In the genomic region with DNA sequence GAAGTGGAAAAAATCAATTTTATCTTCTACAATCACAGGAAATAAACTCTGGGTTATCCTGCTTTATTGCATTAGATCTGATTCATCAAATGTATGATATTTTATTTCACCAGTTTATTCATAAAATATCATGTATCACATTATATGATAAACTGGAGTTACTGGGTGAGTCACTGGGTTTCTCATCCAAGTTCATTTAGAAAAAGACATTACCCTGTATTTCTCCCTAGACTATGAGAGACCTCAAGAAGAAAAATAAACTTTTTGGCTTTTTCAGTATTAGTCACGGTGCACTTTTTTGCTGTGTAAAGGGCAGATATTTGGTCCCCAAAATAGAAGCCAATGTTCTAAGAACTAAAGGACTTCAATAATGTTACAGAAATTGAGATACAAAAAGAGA, we compare ENCODE assay signal across 26 mouse cellular contexts.
"Had no signal": no experiment of that assay in that cellular context is flagged by ENCODE, and none has a peak within 500 bp of the region (broad histone marks: within the 10 kb centered on the region; RNA-seq: fewer than 3 reads in every experiment).

No protein-coding gene starts in this region.

- H3K4me3 ChIP-seq: gastrocnemius, adult 2 months; heart, adult 2 months; heart, embryonic 10.5 days; heart, embryonic 12.5 days; hindbrain, embryonic 10.5 days; hindbrain, embryonic 12.5 days; intestine, embryonic 15.5 days; limb, embryonic 12.5 days; liver, embryonic 13.5 days; liver, embryonic 15.5 days had no signal

- H3K27ac ChIP-seq: gastrocnemius, adult 2 months; heart, adult 2 months; heart, embryonic 10.5 days; hindbrain, embryonic 10.5 days; hindbrain, embryonic 12.5 days; hindbrain, embryonic 14.5 days; intestine, embryonic 15.5 days; limb, embryonic 12.5 days; liver, embryonic 13.5 days; liver, embryonic 15.5 days had no signal

- H3K36me3 ChIP-seq: heart, embryonic 10.5 days; heart, embryonic 12.5 days; hindbrain, embryonic 10.5 days; hindbrain, embryonic 12.5 days; intestine, embryonic 15.5 days; limb, embryonic 12.5 days; liver, embryonic 13.5 days; liver, embryonic 15.5 days had no signal

- H3K9ac ChIP-seq: heart, embryonic 12.5 days; hindbrain, embryonic 12.5 days; hindbrain, embryonic 14.5 days; intestine, embryonic 15.5 days; limb, embryonic 12.5 days; liver, embryonic 13.5 days; liver, embryonic 15.5 days; liver, postnatal 0 days had no signal

- DNase-seq: gastrocnemius, adult 2 months; gastrocnemius, postnatal 10 days; gastrocnemius, postnatal 25 days; heart, adult 11 months; heart, adult 2 months; heart, postnatal 10 days; heart, postnatal 4 days; kidney, adult 18-20 months; kidney, adult 8-10 months; kidney, postnatal 10 days; kidney, postnatal 36 days; layer of hippocampus, adult 9-11 months; layer of hippocampus, postnatal 36 days; left cerebral cortex, postnatal 4 days; liver; liver, embryonic 13.5 days; liver, postnatal 0 days had no signal

- H3K27me3 ChIP-seq: heart, embryonic 12.5 days; hindbrain, embryonic 12.5 days; intestine, embryonic 15.5 days; limb, embryonic 12.5 days; liver, embryonic 13.5 days; liver, embryonic 15.5 days had no signal

- H3K9me3 ChIP-seq: heart, embryonic 10.5 days; heart, embryonic 12.5 days; hindbrain, embryonic 10.5 days; hindbrain, embryonic 12.5 days; intestine, embryonic 15.5 days; limb, embryonic 12.5 days; liver, embryonic 13.5 days; liver, embryonic 15.5 days had no signal

- H3K4me2 ChIP-seq: heart, embryonic 12.5 days; hindbrain, embryonic 12.5 days; hindbrain, embryonic 14.5 days; intestine, embryonic 15.5 days; limb, embryonic 12.5 days; liver, embryonic 11.5 days; liver, embryonic 13.5 days; liver, embryonic 15.5 days had no signal

- H3K4me1 ChIP-seq: heart, embryonic 10.5 days; heart, embryonic 12.5 days; hindbrain, embryonic 10.5 days; hindbrain, embryonic 12.5 days; intestine, embryonic 15.5 days; limb, embryonic 12.5 days; liver, embryonic 13.5 days; liver, embryonic 15.5 days had no signal
